Mouse (Mus musculus) brain, embryonic 14.5 days (tissue): ENCODE measurements around the gene Lmntd1. TPM values are rescaled to one million over a fixed set of nuclear protein-coding genes. Genes with fewer than 3 reads are reported as not detected.

Experiments used
- DNase-seq: peaks from one replicate; pipeline ENCODE4 v3.0.0-alpha.2; 2011; ENCODE audit warnings: low read depth
- CTCF ChIP-seq: fragments of 200-500 bp; IDR thresholded peaks from 2 replicates; pipeline ENCODE4 v1.5.1; 2012; ENCODE audit warnings: inconsistent platforms, mild to moderate bottlenecking, moderate library complexity, borderline replicate concordance; ENCODE audit not compliant: insufficient read depth, insufficient read length; ENCODE audit errors: extremely low read depth
- POLR2A ChIP-seq: fragments of 200-500 bp; IDR thresholded peaks from 2 replicates; pipeline ENCODE4 v1.6.1; 2012; ENCODE audit warnings: mild to moderate bottlenecking, inconsistent platforms, borderline replicate concordance; ENCODE audit not compliant: poor library complexity, insufficient read depth, insufficient read length, severe bottlenecking; ENCODE audit errors: extremely low read depth
- polyA plus RNA-seq: library from polyadenylated mRNA; depleted of rRNA; stranded (reverse); fragments of >200 nt; gene quantifications from 2 replicates; pipeline ENCODE4 v1.2.3, GENCODE M21; 2012; rRNA removed

Lmntd1 gene
- polyA plus RNA-seq, 1 experiment = 1.3 TPM

GRCm38 (mm10) chr6:145335876-145336768 is 278.0 kb downstream of the Lmntd1 start:
- no peak for TF ChIP-seq POLR2A
- no peak for TF ChIP-seq CTCF
- DNase-seq = no peak

- TF ChIP-seq POLR2A = no peak
- TF ChIP-seq CTCF = no peak
- DNase-seq = no peak
Observed at GRCm38 (mm10) chr6:145334211-145334610, 279.9 kb downstream of the Lmntd1 start.

GRCm38 (mm10) chr6:145326141-145326806 is 287.8 kb downstream of the Lmntd1 start:
- TF ChIP-seq POLR2A = no peak
- no peak for TF ChIP-seq CTCF

GRCm38 (mm10) chr6:145325095-145325494 is 289.0 kb downstream of the Lmntd1 start:
- DNase-seq = no peak
- no peak for TF ChIP-seq POLR2A
- TF ChIP-seq CTCF = no peak

More at GRCm38 (mm10) chr6:145326141-145326806, 287.8 kb downstream of the Lmntd1 start:
- DNase-seq = no peak

- DNase-seq = no peak
- TF ChIP-seq POLR2A (no peak), CTCF (no peak)
Observed at GRCm38 (mm10) chr6:145324470-145324869, 289.6 kb downstream of the Lmntd1 start.

- no peak for DNase-seq
- TF ChIP-seq POLR2A (no peak), CTCF (no peak)
Observed at GRCm38 (mm10) chr6:145322246-145322645, 291.9 kb downstream of the Lmntd1 start.

GRCm38 (mm10) chr6:145320156-145320555 is 294.0 kb downstream of the Lmntd1 start:
- DNase-seq = no peak
- TF ChIP-seq POLR2A (no peak), CTCF (no peak)

Other genes with a start within 250 kb of the Lmntd1 start
- gene Tuba3b, start 1.4 kb upstream of the Lmntd1 start, polyA plus RNA-seq = not detected in 2 replicates
- gene Rassf8, start 132.4 kb upstream of the Lmntd1 start, polyA plus RNA-seq = 9.3 and 15.7 TPM in 2 replicates